Mouse (Mus musculus) neutrophil, adult 59 days (primary cell): ENCODE data around the gene Lrrc34. TPM values are rescaled to one million over a fixed set of nuclear protein-coding genes. Genes with fewer than 3 reads are reported as not detected.

Experiments
- total RNA-seq, 2 experiments: library from RNA; stranded (reverse); gene quantifications; 1 replicate in 1 of 2; 2 replicates in 1 of 2; pipeline ENCODE4 v1.2.4; 2023

Lrrc34 gene
- total RNA-seq, result not detected

DNA sequence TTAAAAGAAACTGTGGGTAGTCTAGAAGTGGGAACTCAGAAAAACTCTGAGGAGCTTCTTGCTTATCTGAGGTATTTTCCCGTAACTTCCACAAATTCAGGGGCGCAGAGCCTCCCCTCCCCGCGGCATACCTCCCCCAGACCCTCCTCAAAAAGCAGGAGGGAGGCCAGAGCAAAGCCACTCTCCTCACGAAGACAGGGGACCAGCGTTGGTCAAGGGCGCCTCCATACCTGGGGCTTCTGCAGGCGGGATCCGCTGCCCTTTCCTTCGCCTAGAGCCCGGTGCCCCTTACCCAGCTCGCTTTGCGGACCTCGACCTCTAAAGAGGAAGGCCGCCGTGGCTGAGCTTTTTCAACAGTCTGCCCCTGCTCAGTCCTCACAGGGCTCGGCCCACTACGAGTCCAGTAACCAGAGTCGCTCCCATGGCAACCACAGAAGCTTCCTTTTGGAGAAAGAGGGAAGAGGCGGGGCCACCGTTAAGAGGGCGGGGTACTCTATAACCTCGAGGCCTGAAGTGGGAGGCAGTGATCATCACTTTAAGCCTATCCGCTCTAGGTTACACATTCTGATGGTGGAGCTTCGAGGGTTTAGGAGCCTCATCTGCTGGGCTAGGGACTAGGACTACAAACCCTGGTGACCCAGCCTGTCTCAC is at the start of gene Lrrc34:
Gene Lrrc34 (minus strand): TSS at position 430 of the 651 bp plus-strand sequence.

DNA sequence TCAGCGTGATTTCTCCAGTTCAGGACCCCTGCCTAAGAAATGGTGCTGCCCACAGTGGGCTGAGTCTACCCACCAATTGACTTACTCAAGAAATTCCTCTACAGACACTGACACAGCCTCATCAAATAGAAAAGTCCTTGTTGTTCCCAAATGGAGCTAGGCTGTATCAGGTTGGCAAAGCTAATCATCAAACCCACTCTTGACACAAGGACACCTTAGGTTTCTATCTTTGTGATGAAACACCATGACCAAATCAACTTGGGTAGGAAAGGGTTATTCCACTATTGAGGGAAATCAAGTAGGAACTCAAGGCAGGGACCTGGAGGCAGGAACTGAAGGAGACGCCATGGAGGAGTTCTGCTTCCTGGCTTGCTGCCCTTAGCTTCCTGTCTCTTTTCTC is 3.5 kb downstream of the Lrrc34 start, which contains the start of gene Lrriq4:
Gene Lrriq4 (plus strand): TSS at position 301 of the 400 bp plus-strand sequence.

DNA sequence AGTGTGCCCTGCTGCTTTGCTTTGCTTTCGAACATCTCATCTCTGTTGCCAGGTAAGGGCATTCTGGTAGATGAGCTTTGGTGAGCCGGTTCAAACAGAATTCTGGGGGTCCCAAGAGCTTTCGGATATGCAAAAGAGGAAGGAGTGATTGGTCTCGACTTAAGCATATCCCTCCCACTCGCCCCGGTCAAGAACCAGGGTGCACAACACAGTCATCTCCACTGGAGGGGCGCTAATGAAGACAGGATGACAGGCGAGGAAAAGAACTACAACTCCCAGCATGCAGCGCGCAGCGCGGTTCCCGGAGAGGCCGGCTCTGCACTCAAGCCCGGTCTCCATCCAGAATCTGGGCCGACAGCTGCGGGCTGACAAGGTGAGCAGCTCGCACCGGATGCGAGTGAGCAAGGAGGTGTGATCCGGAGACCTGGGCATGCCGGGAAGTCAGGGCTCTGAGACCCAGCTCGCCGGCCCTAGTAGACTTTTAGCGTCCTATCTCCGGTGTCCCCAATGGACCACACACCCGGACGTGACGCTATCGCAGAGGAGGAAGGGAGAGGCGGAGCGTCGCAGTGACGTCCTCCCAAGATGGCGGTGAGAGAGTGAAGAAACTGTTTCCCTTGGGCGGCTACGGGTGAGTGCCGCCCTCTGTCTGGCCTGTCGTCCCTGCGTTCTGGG is 45.5 kb downstream of the Lrrc34 start, which contains the start of gene Mynn:
Gene Mynn (plus strand): TSS at position 1 of the 675 bp plus-strand sequence.

GRCm38 (mm10) chr3:30599711-30600545 is 47.7 kb downstream of the Lrrc34 start, which contains the start of gene Actrt3:
Actrt3 (minus strand) TSS chr3:30599939.

Other genes with a start within 250 kb of the Lrrc34 start
- gene Mecom, start 99.9 kb downstream of the Lrrc34 start, total RNA-seq, result under 1 TPM in 1 of 2 experiments, not detected in 1; 0.16 TPM
- not detected for gene Actrt3, start 47.9 kb downstream of the Lrrc34 start, total RNA-seq
- gene Mynn, start 45.8 kb downstream of the Lrrc34 start, total RNA-seq, result 10 to 100 TPM; 29.0 to 39.3 TPM
- gene Lrriq4, start 3.4 kb downstream of the Lrrc34 start, total RNA-seq, result not detected
- gene Lrrc31, start 52.0 kb upstream of the Lrrc34 start, total RNA-seq, result not detected
- gene Samd7, start 98.4 kb upstream of the Lrrc34 start, total RNA-seq, result not detected
- 10 to 100 TPM; 45.0 to 45.5 TPM for gene Sec62, start 145.0 kb upstream of the Lrrc34 start, total RNA-seq
- 10 to 100 TPM; 24.7 to 32.0 TPM for gene Gpr160, start 208.1 kb upstream of the Lrrc34 start, total RNA-seq